Mouse (Mus musculus): ENCODE data around the gene Gm14851. TPM values are rescaled to one million over a fixed set of nuclear protein-coding genes. Genes with fewer than 3 reads are reported as not detected.
"Not testable (repeated sequence)": the region's sequence is repeated elsewhere in the genome, so short reads cannot be mapped to it uniquely, and the experiment has no call there.

Gm14851 gene
- not detected in 2 replicates for polyA plus RNA-seq (2015; fragmentation: Nextera tagmentation; extraction: Ambion mirVana)

- H3K36me3 ChIP-seq; H3K4me2 ChIP-seq (replicated peaks); H3K27ac ChIP-seq; H3K4me3 ChIP-seq (replicated peaks); ATAC-seq; H3K4me1 ChIP-seq (replicated peaks); H3K27me3 ChIP-seq; H3K9ac ChIP-seq (replicated peaks): not testable (repeated sequence)
- no CpG with 5 or more reads among the region's 2 CpGs for WGBS
- peaks cover 20% of the 10 kb centered on the region; the same call in 1 of the 2 replicates for H3K9me3 ChIP-seq
These were observed at the start of gene Gm14851 for GRCm38 (mm10) chr8:21095950-21096349. Gm14851 (minus strand) TSS chr8:21096050.

GRCm38 (mm10) chr8:21134342-21134741, 38.5 kb upstream of the Gm14851 start, which contains the start of gene Defa30:
Defa30 (plus strand) TSS chr8:21134642.
- 57% methylated on average over 3 of the region's 3 CpGs for WGBS

GRCm38 (mm10) chr8:21093106-21093505, 2.7 kb downstream of the Gm14851 start:
- ATAC-seq: no peak
- H3K27ac ChIP-seq: no peak overlapping the region
- no peak overlapping the region for H3K4me2 ChIP-seq (replicated peaks)
- no peak overlapping the region for H3K4me3 ChIP-seq (replicated peaks)
- no peak overlapping the region for H3K9ac ChIP-seq (replicated peaks)
- H3K4me1 ChIP-seq (replicated peaks): no peaks in the 10 kb centered on the region
- H3K36me3 ChIP-seq: no peaks in the 10 kb centered on the region
- WGBS: 49% methylated on average over 4 of the region's 4 CpGs
- H3K27me3 ChIP-seq: no peaks in the 10 kb centered on the region
- 0 out of 2 replicates have a peak, but pooled peaks cover 9% of the 10 kb centered on the region for H3K9me3 ChIP-seq

More at GRCm38 (mm10) chr8:21134342-21134741, 38.5 kb upstream of the Gm14851 start, which contains the start of gene Defa30:
- H3K36me3 ChIP-seq; H3K27me3 ChIP-seq; H3K4me2 ChIP-seq (replicated peaks); H3K4me3 ChIP-seq (replicated peaks); H3K9me3 ChIP-seq; H3K4me1 ChIP-seq (replicated peaks); H3K9ac ChIP-seq (replicated peaks); ATAC-seq; H3K27ac ChIP-seq: not testable (repeated sequence)

- H3K4me3 ChIP-seq (replicated peaks); H3K4me2 ChIP-seq (replicated peaks); H3K4me1 ChIP-seq (replicated peaks); H3K9ac ChIP-seq (replicated peaks); H3K9me3 ChIP-seq; H3K27ac ChIP-seq; H3K36me3 ChIP-seq; H3K27me3 ChIP-seq; ATAC-seq: not testable (repeated sequence)
These were observed 11.7 kb downstream of the Gm14851 start, which contains the start of gene Defa25 for GRCm38 (mm10) chr8:21084142-21084541. Defa25 (plus strand) TSS chr8:21084442.

- H3K36me3 ChIP-seq; H3K4me1 ChIP-seq (replicated peaks); H3K9ac ChIP-seq (replicated peaks); ATAC-seq; H3K27me3 ChIP-seq; H3K27ac ChIP-seq; H3K4me3 ChIP-seq (replicated peaks); H3K4me2 ChIP-seq (replicated peaks); H3K9me3 ChIP-seq: not testable (repeated sequence)
- WGBS: 80% methylated on average over 1 of the region's 1 CpGs
These were observed 31.1 kb downstream of the Gm14851 start, which contains the start of gene Defa35 for GRCm38 (mm10) chr8:21064738-21065137. Defa35 (plus strand) TSS chr8:21065038.

GRCm38 (mm10) chr8:21054747-21055146, 41.1 kb downstream of the Gm14851 start, which contains the start of gene Defa23:
Defa23 (plus strand) TSS chr8:21055047.
- H3K9ac ChIP-seq (replicated peaks); H3K4me1 ChIP-seq (replicated peaks); H3K36me3 ChIP-seq; H3K9me3 ChIP-seq; H3K4me3 ChIP-seq (replicated peaks); H3K27me3 ChIP-seq; H3K27ac ChIP-seq; H3K4me2 ChIP-seq (replicated peaks); ATAC-seq: not testable (repeated sequence)
- no CpG with 5 or more reads among the region's 1 CpGs for WGBS

Other genes with a start within 250 kb of the Gm14851 start
- gene Defb33, start 203.4 kb downstream of the Gm14851 start, polyA plus RNA-seq (2015; fragmentation: Nextera tagmentation; extraction: Ambion mirVana): not detected in 2 replicates
- not detected in 2 replicates for gene Gm15056, start 193.4 kb downstream of the Gm14851 start, polyA plus RNA-seq (2015; fragmentation: Nextera tagmentation; extraction: Ambion mirVana)
- not detected in 2 replicates for gene Gm6040, start 174.0 kb downstream of the Gm14851 start, polyA plus RNA-seq (2015; fragmentation: Nextera tagmentation; extraction: Ambion mirVana)
- not detected in 2 replicates for gene AY761185, start 151.3 kb downstream of the Gm14851 start, polyA plus RNA-seq (2015; fragmentation: Nextera tagmentation; extraction: Ambion mirVana)
- gene Defa21, start 70.5 kb downstream of the Gm14851 start, polyA plus RNA-seq (2015; fragmentation: Nextera tagmentation; extraction: Ambion mirVana): not detected in 2 replicates
- gene Defa23, start 41.0 kb downstream of the Gm14851 start, polyA plus RNA-seq (2015; fragmentation: Nextera tagmentation; extraction: Ambion mirVana): not detected in 2 replicates
- not detected in 2 replicates for gene Defa35, start 31.0 kb downstream of the Gm14851 start, polyA plus RNA-seq (2015; fragmentation: Nextera tagmentation; extraction: Ambion mirVana)
- gene Defa25, start 11.6 kb downstream of the Gm14851 start, polyA plus RNA-seq (2015; fragmentation: Nextera tagmentation; extraction: Ambion mirVana): not detected in 2 replicates
- not detected in 2 replicates for gene Defa30, start 38.6 kb upstream of the Gm14851 start, polyA plus RNA-seq (2015; fragmentation: Nextera tagmentation; extraction: Ambion mirVana)
- gene Defa22, start 66.2 kb upstream of the Gm14851 start, polyA plus RNA-seq (2015; fragmentation: Nextera tagmentation; extraction: Ambion mirVana): not detected in 2 replicates
- gene Defa31, start 95.6 kb upstream of the Gm14851 start, polyA plus RNA-seq (2015; fragmentation: Nextera tagmentation; extraction: Ambion mirVana): not detected in 2 replicates
- not detected in 2 replicates for gene Gm15293, start 105.5 kb upstream of the Gm14851 start, polyA plus RNA-seq (2015; fragmentation: Nextera tagmentation; extraction: Ambion mirVana)
- not detected in 2 replicates for gene Gm15292, start 153.7 kb upstream of the Gm14851 start, polyA plus RNA-seq (2015; fragmentation: Nextera tagmentation; extraction: Ambion mirVana)
- not detected in 2 replicates for gene Defa27, start 219.5 kb upstream of the Gm14851 start, polyA plus RNA-seq (2015; fragmentation: Nextera tagmentation; extraction: Ambion mirVana)
- gene Defa29, start 231.0 kb upstream of the Gm14851 start, polyA plus RNA-seq (2015; fragmentation: Nextera tagmentation; extraction: Ambion mirVana): not detected in 2 replicates